Mouse (Mus musculus) ES-CJ7 (cell line): ENCODE measurements around the gene Bicdl1.

ENCODE experiments used
- DNase-seq: peaks from one replicate; pipeline ENCODE4 v3.0.0; 2011; ENCODE audit warnings: low read depth, low spot score

Bicdl1 gene

GRCm38 (mm10) chr5:115731001-115731731, at the start of gene Bicdl1:
Gene Bicdl1 (minus strand): TSS chr5:115731621.
- DNase-seq, result peak; percentile 69

- DNase-seq, result no peak
Observed at GRCm38 (mm10) chr5:115776911-115777310, 45.5 kb upstream of the Bicdl1 start.

- DNase-seq, result no peak
Observed at GRCm38 (mm10) chr5:115775350-115775749, 43.9 kb upstream of the Bicdl1 start.

- peak; percentile 65 for DNase-seq
Observed at GRCm38 (mm10) chr5:115770048-115770447, 38.6 kb upstream of the Bicdl1 start.

- DNase-seq, result no peak
Observed at GRCm38 (mm10) chr5:115769116-115769515, 37.7 kb upstream of the Bicdl1 start.

DNA sequence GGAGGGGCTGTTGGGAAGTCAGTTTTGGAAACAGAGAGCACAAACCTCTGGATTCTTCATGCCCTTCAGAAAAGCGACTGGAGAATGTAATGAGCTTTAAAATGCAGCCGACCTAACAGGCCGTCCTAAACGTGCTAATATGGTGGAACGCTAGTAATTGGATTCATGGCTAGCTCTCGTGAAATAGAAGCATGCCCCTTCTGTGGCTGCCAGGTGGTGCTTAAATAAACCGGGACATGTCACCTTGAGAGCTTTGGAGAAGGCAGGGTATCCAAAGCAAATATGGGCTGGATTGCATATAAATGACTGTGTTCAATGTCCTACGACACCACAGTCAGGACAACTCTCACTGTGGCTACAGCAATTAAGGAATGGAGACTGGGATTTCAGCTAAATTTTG, 35.4 kb upstream of the Bicdl1 start:
- no peak for DNase-seq

DNA sequence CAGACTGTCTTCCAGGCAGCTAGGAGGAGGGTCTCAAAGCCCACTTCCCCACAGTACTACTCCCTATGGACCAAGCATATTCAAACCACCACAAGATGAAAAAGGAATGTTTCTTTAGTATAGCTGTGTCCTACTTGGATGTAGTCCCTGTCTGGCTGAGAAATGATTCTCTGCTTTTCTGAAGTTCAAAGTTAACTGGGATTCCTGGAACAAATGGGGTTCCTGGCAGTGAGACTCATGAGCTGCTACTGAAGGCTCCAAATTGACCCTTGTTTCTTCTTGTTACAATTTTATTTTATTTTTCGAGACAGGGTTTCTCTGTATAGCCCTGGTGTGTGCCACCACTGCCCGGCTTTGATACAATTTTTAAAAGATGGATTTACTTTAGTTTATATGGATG, 32.6 kb upstream of the Bicdl1 start:
- no peak for DNase-seq

DNA sequence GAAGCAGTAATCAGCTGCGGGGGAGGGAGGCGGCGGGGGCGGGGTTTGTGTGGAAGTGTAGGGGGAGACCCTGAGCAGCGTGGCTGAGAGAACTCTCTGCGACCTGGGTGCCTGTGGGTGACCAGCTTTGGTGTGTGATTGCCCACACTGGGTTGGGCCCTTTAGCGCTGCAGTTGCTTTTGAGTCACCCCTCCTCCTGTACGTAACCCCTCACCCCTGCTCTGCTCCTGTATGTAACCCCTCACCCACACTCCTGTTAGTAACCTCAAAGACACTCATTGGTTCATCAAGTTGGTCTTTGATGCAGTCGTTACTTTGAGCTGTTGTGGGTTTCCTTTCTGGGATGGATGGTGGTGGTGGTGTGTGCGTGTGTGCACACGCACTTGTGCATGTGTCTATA, 29.5 kb upstream of the Bicdl1 start:
- no peak for DNase-seq

GRCm38 (mm10) chr5:115758431-115759180, 27.2 kb upstream of the Bicdl1 start:
- no peak for DNase-seq

- DNase-seq, result peak; percentile 64
Observed at GRCm38 (mm10) chr5:115757516-115757915, 26.1 kb upstream of the Bicdl1 start.

- no peak for DNase-seq
Observed at GRCm38 (mm10) chr5:115755501-115755900, 24.1 kb upstream of the Bicdl1 start.

GRCm38 (mm10) chr5:115754831-115755230, 23.4 kb upstream of the Bicdl1 start:
- DNase-seq, result no peak

DNA sequence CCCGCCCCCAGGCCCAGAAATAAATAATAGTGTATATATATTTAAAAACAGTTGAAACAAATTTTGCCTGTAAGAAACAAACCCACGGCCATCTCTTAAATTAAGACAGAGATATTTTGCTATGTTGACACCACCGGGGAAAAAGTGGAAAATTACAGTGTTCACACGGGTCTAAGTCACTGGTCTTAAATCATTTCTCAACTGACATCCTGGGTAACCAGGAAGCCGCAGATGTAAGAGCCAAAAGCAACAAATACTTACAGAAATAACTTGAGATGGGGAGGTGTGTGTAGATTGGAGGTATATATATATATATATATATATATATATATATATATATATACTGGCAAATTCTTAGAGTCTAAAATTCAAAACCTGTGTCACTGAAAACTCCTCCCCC, 21.5 kb upstream of the Bicdl1 start:
- DNase-seq, result no peak

GRCm38 (mm10) chr5:115751916-115752315, 20.5 kb upstream of the Bicdl1 start:
- peak; percentile 67 for DNase-seq

GRCm38 (mm10) chr5:115748316-115748715, 16.9 kb upstream of the Bicdl1 start:
- DNase-seq, result no peak

GRCm38 (mm10) chr5:115745319-115745718, 13.9 kb upstream of the Bicdl1 start:
- DNase-seq, result no peak

DNA sequence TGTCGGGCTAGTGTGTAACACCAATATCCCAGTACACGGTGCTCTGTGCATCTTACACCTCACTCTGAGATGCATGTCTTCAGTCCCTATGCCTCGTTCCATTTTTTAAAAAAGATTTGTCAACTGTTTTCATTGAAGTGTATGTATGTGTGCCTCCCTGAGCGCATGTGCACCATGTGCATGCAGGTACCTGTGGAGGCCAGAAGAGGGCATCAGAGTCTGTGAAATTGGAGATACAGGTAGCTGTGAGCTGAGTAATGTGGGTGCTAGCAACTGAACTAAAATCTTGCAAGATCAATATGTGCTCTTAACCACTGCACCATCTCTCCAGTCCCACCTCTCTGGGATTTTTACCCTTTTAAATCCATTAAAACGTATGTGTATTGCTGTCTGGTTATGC, 6.6 kb upstream of the Bicdl1 start:
- DNase-seq, result peak; percentile 44

DNA sequence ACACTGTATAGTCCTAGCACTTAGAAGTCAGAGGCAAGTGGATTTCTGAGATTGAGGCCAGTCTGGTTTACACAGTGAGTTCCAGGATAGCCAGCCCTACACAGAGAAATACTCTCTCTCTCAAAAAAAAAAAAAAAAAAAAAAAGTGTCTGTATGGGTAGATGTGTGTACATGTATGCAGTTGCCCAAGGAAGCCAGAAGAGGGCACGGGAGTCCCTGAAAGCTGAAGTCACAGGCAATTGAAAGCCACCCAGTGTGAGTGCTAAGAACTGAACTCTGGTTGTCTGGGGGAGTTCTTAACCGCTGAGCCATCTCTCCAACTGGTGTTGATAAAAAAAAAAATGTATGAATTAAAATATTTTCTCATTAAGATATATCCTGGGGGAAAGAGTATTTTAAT, 3.1 kb upstream of the Bicdl1 start:
- DNase-seq, result peak; percentile 87

GRCm38 (mm10) chr5:115732849-115733216, 1.4 kb upstream of the Bicdl1 start:
- DNase-seq, result peak; percentile 92

DNA sequence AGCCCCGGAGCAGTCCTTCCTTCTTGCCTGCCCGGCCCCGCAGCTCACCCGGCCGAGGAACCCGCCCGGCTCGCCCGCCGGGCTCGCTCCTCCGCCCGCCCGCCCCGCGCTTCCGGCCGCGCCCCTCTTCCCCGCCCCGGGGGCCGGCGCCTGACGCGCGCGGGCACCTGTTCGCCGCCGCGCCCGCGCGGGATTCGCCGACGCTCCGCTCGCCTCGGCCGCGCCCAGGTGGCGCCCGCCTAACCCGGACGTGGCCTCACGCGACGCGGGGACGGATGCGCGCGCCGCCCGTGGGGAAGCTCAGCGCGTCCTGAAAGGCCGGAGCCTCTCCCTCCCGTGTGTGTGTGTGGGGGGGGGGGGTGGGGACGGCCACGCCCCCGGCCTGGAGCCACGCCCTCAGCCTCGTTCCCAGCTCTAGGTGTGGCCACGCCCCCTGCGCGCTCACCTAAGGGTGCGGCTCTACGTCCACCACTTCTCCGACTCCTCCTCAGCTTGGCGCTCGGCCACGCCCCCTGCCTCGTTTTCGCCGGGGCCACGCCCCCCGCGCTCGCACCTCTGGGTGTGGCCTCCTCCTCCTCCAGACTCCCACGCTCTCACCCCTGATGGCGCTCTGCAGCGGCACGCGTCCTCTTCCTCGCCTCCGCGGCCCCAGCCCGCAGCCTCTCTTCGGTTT, 891 bp upstream of the Bicdl1 start:
- peak; percentile 98 for DNase-seq

DNA sequence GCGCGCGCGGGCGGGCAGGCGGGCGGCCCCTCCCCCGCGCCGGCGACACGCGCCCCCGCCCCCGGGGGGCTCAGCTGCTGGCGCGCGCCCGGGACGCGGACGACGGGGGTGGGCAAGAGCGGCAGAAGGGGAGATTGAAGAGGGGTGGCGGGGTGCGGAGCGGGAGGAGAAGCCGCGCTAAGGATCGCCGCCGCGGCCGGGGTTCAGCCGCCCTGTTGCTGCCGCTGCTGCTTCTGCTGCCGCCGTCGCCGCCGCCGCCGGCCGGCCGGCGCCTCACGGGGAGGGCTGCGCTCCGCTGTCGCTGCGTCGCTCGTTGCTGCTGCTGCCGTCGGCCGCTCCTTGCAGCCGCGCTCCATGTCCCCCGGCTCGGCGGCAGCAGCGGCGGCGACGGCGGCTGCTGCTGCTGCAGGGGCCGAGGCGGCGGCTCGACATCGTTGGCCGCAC, 333 bp upstream of the Bicdl1 start:
- peak; percentile 29 for DNase-seq

DNA sequence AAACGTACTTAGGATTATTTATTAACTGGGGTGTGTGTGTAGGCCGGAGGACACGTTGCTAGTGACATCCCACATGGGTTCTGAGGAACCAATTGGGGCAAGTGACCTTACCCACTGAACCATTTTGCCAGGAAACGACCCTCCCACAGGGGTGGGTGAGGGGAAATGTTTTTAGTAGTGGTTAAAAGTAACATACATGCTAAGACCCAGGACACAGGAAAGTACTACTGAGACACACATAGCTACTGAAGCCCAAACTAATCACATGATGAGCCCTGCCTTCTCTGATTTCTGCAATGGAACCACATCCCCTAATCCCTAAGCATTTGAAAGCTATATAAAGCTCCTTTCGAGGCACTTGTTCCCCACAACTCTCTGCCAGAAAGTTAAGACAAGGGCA, 1.1 kb downstream of the Bicdl1 start:
- no peak for DNase-seq

DNA sequence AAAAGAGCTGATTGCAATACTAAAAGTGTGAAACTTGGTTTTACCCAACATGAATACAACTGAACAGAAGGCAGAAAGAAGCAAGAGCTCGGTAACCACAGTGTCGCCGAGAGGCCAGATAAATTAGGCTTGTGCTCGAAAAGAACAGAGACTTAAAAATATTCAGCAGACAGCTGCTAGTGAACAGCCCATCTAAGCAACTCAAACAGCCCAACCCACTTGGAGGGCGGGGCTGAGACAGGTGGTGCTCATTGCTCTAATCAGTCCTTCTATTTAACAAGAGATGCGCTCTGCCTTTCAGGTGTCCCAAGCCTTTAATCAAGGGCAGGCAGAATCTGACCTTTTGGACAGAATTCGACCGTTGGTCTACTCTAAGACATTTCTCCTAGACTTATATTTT, 4.8 kb downstream of the Bicdl1 start:
- DNase-seq, result peak; percentile 26
